Mouse (Mus musculus): ENCODE data around the gene Ets1. TPM values are rescaled to one million over a fixed set of nuclear protein-coding genes. Genes with fewer than 3 reads are reported as not detected.

The Ets1 gene
- total and polyA plus RNA-seq, 2 experiments from 2014 or later, result 34.3 to 72.7 TPM

DNA sequence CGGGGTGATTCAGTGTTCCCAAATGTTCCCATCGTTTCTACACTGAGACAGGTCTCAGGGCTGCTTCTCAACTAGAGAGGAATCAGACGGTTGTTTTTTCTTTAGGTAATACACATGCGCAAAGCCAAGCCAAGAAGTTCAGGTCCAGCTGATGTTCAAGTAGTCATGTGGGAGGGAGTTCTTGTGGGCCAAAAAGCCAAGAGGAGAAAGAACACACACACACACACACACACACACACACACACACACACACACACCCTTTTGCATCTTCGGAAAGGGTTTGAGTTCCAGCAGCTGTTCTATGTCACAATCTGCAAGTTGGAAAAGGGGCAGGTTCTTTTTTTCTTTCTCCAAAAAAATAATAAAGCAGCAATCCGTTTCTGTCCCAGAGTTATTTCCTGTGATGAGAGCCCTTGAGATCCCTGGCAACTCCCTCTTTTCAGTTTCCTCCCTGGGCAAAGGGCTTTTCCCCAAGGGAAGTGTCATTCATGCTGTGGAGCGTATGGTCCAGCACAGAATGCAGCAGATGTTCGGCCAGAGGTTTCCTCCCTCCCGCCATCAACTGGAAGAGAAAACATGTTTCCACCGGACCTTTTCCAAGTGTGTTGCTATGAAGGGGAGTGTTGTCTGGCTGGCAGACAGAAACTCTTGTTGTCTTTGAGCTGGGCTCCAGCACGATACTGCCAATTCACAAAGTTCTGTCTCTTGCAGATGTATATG, 10.7 kb downstream of the Ets1 start:
- Histone ChIP-seq H3K4me2 (ENCODE audit: low read depth, low read length) (peak overlapping the region; percentile 65), H3K27ac (ENCODE audit: low read depth) (peak overlapping the region; percentile 91), H3K4me3 (ENCODE audit: low read depth, low read length) (peak overlapping the region; percentile 38), H3K36me3 (replicated peaks; ENCODE audit: control insufficient read depth, insufficient read depth, low read length) (no peaks in the 10 kb centered on the region), H3K9ac (replicated peaks; ENCODE audit: low read depth, low read length) (peak overlapping the region; percentile 47; the same call in 1 of the 2 replicates), H3K27me3 (ENCODE audit: control insufficient read depth, insufficient read depth, low read length) (no peaks in the 10 kb centered on the region), H3K4me1 (ENCODE audit: control insufficient read depth, insufficient read depth) (peaks cover 12% of the 10 kb centered on the region), H3K9me3 (replicated peaks; ENCODE audit: control insufficient read depth, low read length) (no peaks in the 10 kb centered on the region)
- DNase-seq (ENCODE audit: low spot score) (peak; percentile 83), ATAC-seq (ENCODE audit: insufficient read depth, low read depth) (peak; percentile 87)
- WGBS, result 36% methylated on average over 11 of the region's 11 CpGs
- no peak for TF ChIP-seq CTCF (IDR thresholded peaks at IDR 0.05; ENCODE audit: low read depth)
- peak; percentile 88 for TF ChIP-seq EP300 (IDR thresholded peaks at IDR 0.05; ENCODE audit: low read depth)

DNA sequence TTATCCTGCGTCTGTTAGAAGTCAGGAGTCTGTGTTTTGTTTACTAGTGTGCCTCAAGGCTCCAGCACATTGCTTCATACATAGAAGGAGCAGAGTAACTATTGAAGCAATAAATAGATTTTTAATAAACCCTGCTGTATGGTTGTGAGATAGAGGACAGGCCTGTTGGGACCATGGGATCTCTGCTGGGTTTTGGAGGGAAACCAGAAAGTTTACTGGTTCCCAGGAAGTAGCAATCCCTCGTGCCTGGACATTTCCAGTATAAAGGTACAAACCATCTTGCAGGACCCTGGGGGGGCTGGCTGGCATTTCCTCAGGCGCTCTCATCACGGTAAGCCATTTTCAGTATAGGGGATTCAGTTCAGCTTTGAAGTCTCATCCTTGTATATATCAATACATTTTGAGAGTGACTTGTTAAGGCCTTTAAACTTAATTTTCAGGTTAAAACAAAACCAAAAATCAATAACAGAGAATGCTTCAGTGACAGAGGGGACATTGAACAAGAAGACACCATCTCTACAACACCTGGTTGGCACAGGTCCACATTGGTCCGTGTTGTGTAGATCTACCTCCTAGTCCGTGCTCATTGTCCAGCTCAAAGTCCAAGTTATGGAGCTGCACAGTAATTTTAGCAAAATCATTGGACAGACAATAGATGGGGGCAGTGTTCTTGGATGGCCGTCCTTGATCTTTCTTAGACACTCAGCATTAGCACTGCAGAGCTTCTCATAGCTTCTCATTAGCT, 11.7 kb downstream of the Ets1 start:
- Histone ChIP-seq H3K27ac (ENCODE audit: low read depth) (peak overlapping the region; percentile 71), H3K4me3 (ENCODE audit: low read depth, low read length) (no peak overlapping the region), H3K4me2 (ENCODE audit: low read depth, low read length) (no peak overlapping the region), H3K4me1 (ENCODE audit: control insufficient read depth, insufficient read depth) (peaks cover 12% of the 10 kb centered on the region), H3K9me3 (replicated peaks; ENCODE audit: control insufficient read depth, low read length) (no peaks in the 10 kb centered on the region), H3K9ac (replicated peaks; ENCODE audit: low read depth, low read length) (no peak overlapping the region), H3K36me3 (replicated peaks; ENCODE audit: control insufficient read depth, insufficient read depth, low read length) (no peaks in the 10 kb centered on the region), H3K27me3 (ENCODE audit: control insufficient read depth, insufficient read depth, low read length) (no peaks in the 10 kb centered on the region)
- 80% methylated on average over 7 of the region's 7 CpGs for WGBS
- no peak for ATAC-seq (ENCODE audit: insufficient read depth, low read depth)
- DNase-seq (ENCODE audit: low spot score), result no peak
- TF ChIP-seq CTCF (IDR thresholded peaks at IDR 0.05; ENCODE audit: low read depth), result no peak
- TF ChIP-seq EP300 (IDR thresholded peaks at IDR 0.05; ENCODE audit: low read depth), result no peak

DNA sequence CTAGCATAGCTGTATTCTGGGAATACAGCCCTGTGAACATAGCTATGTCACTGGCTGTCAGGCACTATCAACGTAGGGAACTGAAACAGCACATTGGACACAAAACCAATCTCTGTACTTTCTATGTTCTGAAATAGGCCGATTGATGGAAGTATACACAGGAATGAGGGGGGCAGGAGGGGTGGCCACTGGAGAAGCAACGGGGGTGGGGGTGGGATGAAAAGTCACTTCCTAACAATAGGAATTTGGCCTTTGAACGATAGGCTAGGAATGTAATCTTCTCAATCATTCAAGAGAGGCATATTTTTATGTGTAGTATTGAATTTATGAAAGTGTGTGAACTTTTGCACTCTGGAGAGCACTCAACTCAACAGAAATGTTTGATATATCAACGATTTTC, 12.3 kb downstream of the Ets1 start:
- TF ChIP-seq EP300 (IDR thresholded peaks at IDR 0.05; ENCODE audit: low read depth), result no peak
- TF ChIP-seq CTCF (IDR thresholded peaks at IDR 0.05; ENCODE audit: low read depth), result no peak
- H3K9ac ChIP-seq (replicated peaks; ENCODE audit: low read depth, low read length), result no peak overlapping the region
- H3K36me3 ChIP-seq (replicated peaks; ENCODE audit: control insufficient read depth, insufficient read depth, low read length), result no peaks in the 10 kb centered on the region
- H3K4me3 ChIP-seq (ENCODE audit: low read depth, low read length), result no peak overlapping the region
- H3K4me1 ChIP-seq (ENCODE audit: control insufficient read depth, insufficient read depth), result peaks cover 12% of the 10 kb centered on the region
- 54% methylated on average over 5 of the region's 5 CpGs for WGBS
- no peaks in the 10 kb centered on the region for H3K27me3 ChIP-seq (ENCODE audit: control insufficient read depth, insufficient read depth, low read length)
- ATAC-seq (ENCODE audit: insufficient read depth, low read depth), result no peak
- no peaks in the 10 kb centered on the region for H3K9me3 ChIP-seq (replicated peaks; ENCODE audit: control insufficient read depth, low read length)
- H3K27ac ChIP-seq (ENCODE audit: low read depth), result 0 out of 2 replicates have a peak overlapping the region, but pooled peaks have one; percentile 0
- no peak for DNase-seq (ENCODE audit: low spot score)
- no peak overlapping the region for H3K4me2 ChIP-seq (ENCODE audit: low read depth, low read length)

DNA sequence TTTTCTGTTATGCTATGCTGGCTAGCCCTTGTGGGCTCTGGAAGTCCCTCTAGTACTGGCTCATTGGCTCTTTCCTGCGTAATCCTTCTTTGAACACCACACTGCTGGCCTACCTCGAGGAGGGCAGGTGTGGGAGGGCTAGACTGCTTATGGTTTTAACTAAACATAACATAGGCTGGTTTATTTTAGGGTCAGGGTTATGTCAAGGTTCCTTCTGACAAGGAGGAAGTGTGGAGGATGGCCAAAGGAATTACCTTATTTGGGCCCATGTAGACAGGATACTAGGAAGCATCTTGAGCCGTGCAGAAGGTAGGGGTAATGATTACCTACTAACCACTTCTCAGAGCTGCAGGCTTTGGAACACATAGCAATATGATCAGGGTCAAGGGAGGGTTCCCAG, 14.7 kb downstream of the Ets1 start:
- Histone ChIP-seq H3K9ac (replicated peaks; ENCODE audit: low read depth, low read length) (no peak overlapping the region), H3K9me3 (replicated peaks; ENCODE audit: control insufficient read depth, low read length) (no peaks in the 10 kb centered on the region), H3K36me3 (replicated peaks; ENCODE audit: control insufficient read depth, insufficient read depth, low read length) (no peaks in the 10 kb centered on the region), H3K4me2 (ENCODE audit: low read depth, low read length) (no peak overlapping the region), H3K27ac (ENCODE audit: low read depth) (no peak overlapping the region), H3K4me3 (ENCODE audit: low read depth, low read length) (no peak overlapping the region), H3K27me3 (ENCODE audit: control insufficient read depth, insufficient read depth, low read length) (no peaks in the 10 kb centered on the region), H3K4me1 (ENCODE audit: control insufficient read depth, insufficient read depth) (peaks cover 7% of the 10 kb centered on the region)
- WGBS, result 66% methylated on average over 3 of the region's 3 CpGs
- DNase-seq (ENCODE audit: low spot score) (no peak), ATAC-seq (ENCODE audit: insufficient read depth, low read depth) (no peak)
- TF ChIP-seq CTCF (IDR thresholded peaks at IDR 0.05; ENCODE audit: low read depth) (no peak), EP300 (IDR thresholded peaks at IDR 0.05; ENCODE audit: low read depth) (no peak)

DNA sequence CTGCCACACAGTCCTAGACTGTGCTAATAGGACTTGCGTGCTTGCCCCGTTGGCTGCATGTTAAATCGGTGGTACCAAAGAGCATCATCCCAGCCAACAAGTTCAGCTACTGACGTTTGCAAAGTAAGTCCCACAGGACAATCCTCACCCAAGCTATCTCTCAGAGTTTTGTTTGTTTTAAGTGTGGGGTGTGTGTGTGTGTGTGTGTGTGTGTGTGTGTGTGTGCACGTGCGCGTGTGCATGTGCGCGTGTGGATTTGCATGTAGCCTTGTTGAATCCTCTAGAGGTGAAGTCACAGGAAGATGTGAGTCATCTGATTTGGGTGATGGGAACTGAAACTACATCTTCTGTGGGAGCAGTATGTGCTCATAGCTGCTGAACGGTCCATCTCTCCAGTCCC, 16.1 kb downstream of the Ets1 start:
- no peak overlapping the region for H3K4me3 ChIP-seq (ENCODE audit: low read depth, low read length)
- TF ChIP-seq EP300 (IDR thresholded peaks at IDR 0.05; ENCODE audit: low read depth) (no peak), CTCF (IDR thresholded peaks at IDR 0.05; ENCODE audit: low read depth) (no peak)
- no peaks in the 10 kb centered on the region for H3K9me3 ChIP-seq (replicated peaks; ENCODE audit: control insufficient read depth, low read length)
- H3K27me3 ChIP-seq (ENCODE audit: control insufficient read depth, insufficient read depth, low read length), result no peaks in the 10 kb centered on the region
- ATAC-seq (ENCODE audit: insufficient read depth, low read depth) (no peak), DNase-seq (ENCODE audit: low spot score) (no peak)
- H3K4me2 ChIP-seq (ENCODE audit: low read depth, low read length), result no peak overlapping the region
- H3K27ac ChIP-seq (ENCODE audit: low read depth), result no peak overlapping the region
- no peaks in the 10 kb centered on the region for H3K36me3 ChIP-seq (replicated peaks; ENCODE audit: control insufficient read depth, insufficient read depth, low read length)
- peaks cover 11% of the 10 kb centered on the region for H3K4me1 ChIP-seq (ENCODE audit: control insufficient read depth, insufficient read depth)
- H3K9ac ChIP-seq (replicated peaks; ENCODE audit: low read depth, low read length), result no peak overlapping the region
- WGBS, result 66% methylated on average over 10 of the region's 10 CpGs
